Mouse (Mus musculus): ENCODE measurements at regions not wholly inside any gene's neighbourhood (a gene's known extent, or its start where the extent isn't known, plus 50 kb on each side); places are given as distances from the start of the nearest gene placed in this dataset.

DNA sequence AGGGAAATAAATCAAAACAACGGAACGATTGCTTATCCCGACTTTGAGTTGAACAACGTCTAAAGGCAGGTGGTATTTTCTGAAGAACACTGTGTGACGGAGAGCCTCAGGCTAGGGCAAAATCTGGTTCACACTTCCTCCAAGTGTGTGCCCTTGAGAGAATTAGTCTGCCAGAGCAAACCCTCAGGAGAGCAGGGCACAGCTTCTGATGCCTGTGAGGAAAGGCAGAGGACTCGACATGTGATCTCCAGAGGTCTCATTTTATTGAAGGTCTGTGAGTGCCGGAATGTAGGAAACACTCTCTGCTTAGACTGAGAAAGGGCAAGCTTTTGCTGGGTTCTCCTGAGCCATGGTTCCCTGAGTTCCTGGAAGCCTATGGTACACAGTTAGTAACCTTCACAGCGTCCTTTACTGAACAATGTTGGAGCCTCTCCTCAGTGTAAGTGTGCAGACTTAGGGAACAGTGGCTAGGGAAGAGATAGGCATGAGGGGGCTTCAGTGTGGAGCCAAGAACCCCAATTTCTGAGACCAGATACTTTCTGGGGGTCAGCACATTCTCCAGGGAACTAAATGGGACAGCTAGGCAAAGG, 77.1 kb downstream of the Cd24a start:
- Histone ChIP-seq H3K27ac (ENCODE audit: insufficient read depth, low read depth, low read length) (no peak overlapping the region), H3K4me1 (ENCODE audit: control insufficient read depth, insufficient read depth, low read length) (peaks cover 3% of the 10 kb centered on the region; the same call in 1 of the 2 replicates), H3K4me3 (ENCODE audit: insufficient read depth, low read depth, low read length) (no peak overlapping the region)
- TF ChIP-seq CTCF (IDR thresholded peaks at IDR 0.05; ENCODE audit: insufficient read depth, low read depth, low read length) = no peak
- TF ChIP-seq POLR2A (IDR thresholded peaks at IDR 0.05; ENCODE audit: insufficient read depth, low read depth, low read length) = no peak
- WGBS = 76% methylated on average over 8 of the region's 8 CpGs

DNA sequence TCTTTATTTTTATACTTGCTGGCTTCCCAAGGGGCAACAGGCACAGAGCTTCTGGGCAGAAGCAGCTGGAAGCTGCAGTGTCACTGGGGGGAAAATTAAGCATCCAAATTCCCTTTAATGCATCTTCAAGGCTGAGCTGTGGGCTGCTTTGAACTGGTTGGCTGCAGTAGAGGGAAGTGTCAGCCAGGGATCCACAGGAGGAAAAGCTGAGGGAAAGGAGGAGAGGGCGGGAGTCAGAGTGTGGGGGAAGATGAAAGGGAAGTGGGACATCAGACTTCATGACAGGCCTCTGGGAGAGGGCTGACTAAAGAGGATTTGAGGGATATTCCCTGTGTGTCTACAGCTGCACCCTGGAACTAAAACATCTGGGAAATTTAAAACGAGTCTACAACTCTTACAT, 77.6 kb downstream of the Cd24a start:
- Histone ChIP-seq H3K27ac (ENCODE audit: insufficient read depth, low read depth, low read length) (no peak overlapping the region), H3K4me1 (ENCODE audit: control insufficient read depth, insufficient read depth, low read length) (peaks cover 3% of the 10 kb centered on the region; the same call in 1 of the 2 replicates), H3K4me3 (ENCODE audit: insufficient read depth, low read depth, low read length) (no peak overlapping the region)
- 59% methylated on average over 2 of the region's 2 CpGs for WGBS
- TF ChIP-seq CTCF (IDR thresholded peaks at IDR 0.05; ENCODE audit: insufficient read depth, low read depth, low read length) (no peak), POLR2A (IDR thresholded peaks at IDR 0.05; ENCODE audit: insufficient read depth, low read depth, low read length) (no peak)

DNA sequence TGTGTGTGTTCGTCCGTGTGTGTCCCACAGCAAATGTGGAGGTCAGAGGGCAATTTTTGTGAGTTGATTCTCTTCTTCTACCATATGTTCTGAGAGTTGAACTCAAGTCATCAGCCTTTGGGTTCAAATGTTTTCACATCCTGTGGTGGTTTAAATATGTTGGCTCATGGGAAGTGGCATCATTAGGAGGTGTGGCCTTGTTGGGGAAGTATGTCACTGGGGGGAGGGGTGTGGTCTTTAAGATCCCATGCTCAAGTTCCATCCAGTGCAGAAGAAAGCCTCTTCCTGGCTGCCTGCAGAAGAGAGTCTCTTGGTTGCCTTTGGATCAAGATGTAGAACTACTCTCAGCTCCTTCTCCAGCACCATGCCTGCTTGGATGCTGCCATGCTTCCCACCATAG, 78.1 kb downstream of the Cd24a start:
- 73% methylated on average over 2 of the region's 2 CpGs for WGBS
- Histone ChIP-seq H3K4me1 (ENCODE audit: control insufficient read depth, insufficient read depth, low read length) (peaks cover 3% of the 10 kb centered on the region; the same call in 1 of the 2 replicates), H3K4me3 (ENCODE audit: insufficient read depth, low read depth, low read length) (no peak overlapping the region), H3K27ac (ENCODE audit: insufficient read depth, low read depth, low read length) (no peak overlapping the region)
- TF ChIP-seq CTCF (IDR thresholded peaks at IDR 0.05; ENCODE audit: insufficient read depth, low read depth, low read length) = no peak
- TF ChIP-seq POLR2A (IDR thresholded peaks at IDR 0.05; ENCODE audit: insufficient read depth, low read depth, low read length) = no peak

DNA sequence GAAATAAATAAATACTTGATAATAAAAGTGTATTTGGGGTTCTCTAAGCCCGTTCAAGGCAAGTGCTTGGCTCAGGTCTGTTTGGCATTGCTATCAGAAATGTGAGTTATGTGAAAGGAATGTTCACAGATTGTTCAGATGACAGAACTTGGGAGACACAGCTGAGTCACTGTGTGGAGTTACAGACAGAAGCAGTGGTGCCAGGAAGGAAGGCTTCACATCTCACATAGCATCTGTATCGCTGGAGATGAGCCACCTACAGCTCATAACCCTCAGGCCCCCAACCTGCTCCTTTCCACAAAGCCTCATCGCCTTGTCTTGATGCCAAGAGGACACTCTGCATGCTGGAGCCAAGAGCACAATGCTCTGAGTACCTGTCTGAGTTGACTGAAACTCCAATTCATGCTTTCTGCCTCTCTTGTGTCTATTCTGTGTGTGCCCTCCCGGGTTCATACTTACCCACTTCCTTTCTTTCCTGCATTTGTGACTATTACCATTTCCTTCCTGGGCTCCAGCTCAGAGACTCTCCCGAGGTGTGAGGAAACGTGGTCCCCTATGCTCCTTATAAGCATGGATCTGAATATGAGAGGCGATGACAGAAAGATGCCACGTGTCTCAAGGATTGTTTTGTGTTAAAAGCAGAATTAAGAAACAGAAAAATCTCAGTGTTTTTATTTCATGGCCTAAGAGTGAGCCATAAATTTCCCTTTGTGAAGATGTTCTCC, 79.6 kb downstream of the Cd24a start:
- H3K4me3 ChIP-seq (ENCODE audit: insufficient read depth, low read depth, low read length) = no peak overlapping the region
- WGBS = 88% methylated on average over 8 of the region's 8 CpGs
- peaks cover 3% of the 10 kb centered on the region; the same call in 1 of the 2 replicates for H3K4me1 ChIP-seq (ENCODE audit: control insufficient read depth, insufficient read depth, low read length)
- TF ChIP-seq POLR2A (IDR thresholded peaks at IDR 0.05; ENCODE audit: insufficient read depth, low read depth, low read length) (no peak), CTCF (IDR thresholded peaks at IDR 0.05; ENCODE audit: insufficient read depth, low read depth, low read length) (no peak)
- no peak overlapping the region for H3K27ac ChIP-seq (ENCODE audit: insufficient read depth, low read depth, low read length)

DNA sequence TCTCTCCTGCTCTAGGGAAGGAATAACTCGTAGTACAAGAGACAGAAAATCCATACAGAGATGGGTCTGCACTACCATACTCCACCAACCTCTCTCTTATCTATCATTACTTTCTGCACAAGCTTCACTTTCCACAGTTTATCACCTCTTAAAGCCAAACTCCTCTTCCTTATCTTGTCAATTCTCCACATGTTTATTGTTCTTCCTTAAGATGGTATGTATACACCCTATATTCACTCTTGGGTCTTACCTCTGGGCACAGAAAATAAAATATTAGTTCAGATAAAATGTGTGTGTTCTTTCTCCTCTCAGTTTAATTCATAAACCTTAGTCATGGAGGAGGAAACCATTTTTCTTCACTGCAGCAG, 80.1 kb downstream of the Cd24a start:
- 91% methylated on average over 1 of the region's 1 CpGs for WGBS
- Histone ChIP-seq H3K27ac (ENCODE audit: insufficient read depth, low read depth, low read length) (no peak overlapping the region), H3K4me1 (ENCODE audit: control insufficient read depth, insufficient read depth, low read length) (peaks cover 3% of the 10 kb centered on the region; the same call in 1 of the 2 replicates), H3K4me3 (ENCODE audit: insufficient read depth, low read depth, low read length) (no peak overlapping the region)
- TF ChIP-seq POLR2A (IDR thresholded peaks at IDR 0.05; ENCODE audit: insufficient read depth, low read depth, low read length) (no peak), CTCF (IDR thresholded peaks at IDR 0.05; ENCODE audit: insufficient read depth, low read depth, low read length) (no peak)

DNA sequence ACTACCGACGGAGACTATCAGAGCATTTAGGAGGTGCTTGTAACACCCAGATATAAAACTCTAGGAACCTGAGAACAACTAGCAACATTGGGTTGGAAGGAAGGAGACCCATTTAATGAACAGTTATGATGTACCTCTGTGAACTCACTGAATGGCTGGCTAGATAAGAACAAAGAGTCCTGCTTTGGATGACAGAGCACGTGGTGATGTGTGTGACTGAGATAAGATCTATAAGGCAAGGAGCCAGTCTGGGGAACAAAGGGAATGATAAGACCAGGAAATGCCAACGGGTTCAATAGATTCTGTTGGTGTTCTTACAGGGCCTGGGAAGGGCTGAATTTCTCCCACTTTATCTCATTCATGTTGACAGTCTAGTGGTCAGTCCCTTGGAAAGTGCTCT, 86.8 kb downstream of the Cd24a start:
- Histone ChIP-seq H3K27ac (ENCODE audit: insufficient read depth, low read depth, low read length) (no peak overlapping the region), H3K4me3 (ENCODE audit: insufficient read depth, low read depth, low read length) (no peak overlapping the region), H3K4me1 (ENCODE audit: control insufficient read depth, insufficient read depth, low read length) (0 out of 2 replicates have a peak, but pooled peaks cover 5% of the 10 kb centered on the region)
- 87% methylated on average over 4 of the region's 4 CpGs for WGBS
- TF ChIP-seq CTCF (IDR thresholded peaks at IDR 0.05; ENCODE audit: insufficient read depth, low read depth, low read length) (no peak), POLR2A (IDR thresholded peaks at IDR 0.05; ENCODE audit: insufficient read depth, low read depth, low read length) (no peak)

DNA sequence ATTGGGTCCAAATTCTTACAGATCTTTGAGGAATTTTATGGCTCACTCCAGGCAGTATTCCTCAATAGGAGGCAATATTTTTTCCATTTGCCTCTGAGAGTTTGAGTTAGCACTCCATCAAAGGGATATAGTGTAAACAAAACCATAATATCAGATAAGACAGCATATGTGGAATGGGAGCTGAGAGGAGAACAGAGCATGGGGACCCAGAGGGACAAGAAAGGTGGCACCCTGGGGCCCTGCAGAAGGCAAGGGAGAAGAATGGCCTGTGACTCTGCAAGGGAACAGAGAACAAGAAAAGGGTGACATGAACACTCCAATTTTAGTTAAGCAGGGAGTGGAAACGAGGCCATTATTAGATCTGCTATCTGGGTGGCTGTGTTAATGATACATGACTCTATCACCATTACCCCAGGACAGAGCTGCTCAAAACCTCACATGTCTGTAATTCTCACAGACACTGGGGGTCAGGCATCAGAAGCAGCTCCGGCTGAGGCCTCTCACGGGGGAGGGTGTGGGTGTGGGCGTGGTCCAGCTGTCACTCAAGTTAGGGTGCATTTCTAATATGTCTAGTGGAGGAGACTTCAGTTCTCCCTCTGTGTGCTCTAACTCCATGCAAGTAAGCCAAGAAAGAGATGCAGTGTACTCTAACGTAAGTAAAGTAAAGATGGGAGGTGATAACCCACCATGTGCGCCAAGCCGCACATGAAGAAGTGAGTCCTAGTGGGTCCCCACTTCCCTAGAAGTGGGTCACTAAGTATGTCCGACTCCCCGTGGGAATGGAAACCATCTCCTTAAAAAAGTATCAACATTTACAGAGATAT, 88.4 kb downstream of the Cd24a start:
- WGBS = 68% methylated on average over 9 of the region's 9 CpGs

DNA sequence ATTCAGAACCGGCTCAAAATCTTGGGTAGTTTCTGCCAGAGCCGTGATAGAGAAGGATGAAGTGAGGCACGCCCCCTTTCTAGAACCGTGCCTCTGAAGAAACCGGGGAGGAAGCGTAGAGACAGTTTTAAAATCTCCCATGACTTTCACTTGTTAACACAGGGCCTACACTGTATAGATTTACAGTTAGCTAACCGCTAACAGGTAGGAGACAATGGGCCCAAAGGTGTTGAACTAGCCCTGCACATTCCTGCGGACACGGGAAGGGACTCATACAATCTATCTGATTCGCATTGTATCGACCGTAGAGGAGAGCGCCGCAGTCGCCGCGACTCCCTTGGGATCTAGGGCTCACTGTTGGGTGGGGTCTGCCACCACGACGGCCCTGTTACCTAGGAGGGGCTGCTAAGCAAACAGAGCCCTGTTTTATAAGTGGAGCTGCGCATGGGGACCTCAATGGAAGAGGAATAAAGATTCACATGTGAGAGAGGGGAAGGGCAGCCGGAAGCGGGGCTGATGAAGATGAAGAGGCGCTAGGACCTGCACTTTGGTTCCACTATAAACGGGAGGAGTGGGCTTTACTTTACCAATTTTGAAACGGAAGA, 89.1 kb downstream of the Cd24a start:
- H3K4me3 ChIP-seq (ENCODE audit: insufficient read depth, low read depth, low read length) = no peak overlapping the region
- WGBS = 67% methylated on average over 25 of the region's 25 CpGs
- no peak overlapping the region for H3K27ac ChIP-seq (ENCODE audit: insufficient read depth, low read depth, low read length)
- 0 out of 2 replicates have a peak, but pooled peaks cover 5% of the 10 kb centered on the region for H3K4me1 ChIP-seq (ENCODE audit: control insufficient read depth, insufficient read depth, low read length)
- no peak for TF ChIP-seq POLR2A (IDR thresholded peaks at IDR 0.05; ENCODE audit: insufficient read depth, low read depth, low read length)
- TF ChIP-seq CTCF (IDR thresholded peaks at IDR 0.05; ENCODE audit: insufficient read depth, low read depth, low read length) = no peak

More for the DNA sequence above, 88.4 kb downstream of the Cd24a start:
- TF ChIP-seq CTCF (IDR thresholded peaks at IDR 0.05; ENCODE audit: insufficient read depth, low read depth, low read length) (no peak), POLR2A (IDR thresholded peaks at IDR 0.05; ENCODE audit: insufficient read depth, low read depth, low read length) (no peak)
- no peak overlapping the region for H3K27ac ChIP-seq (ENCODE audit: insufficient read depth, low read depth, low read length)
- 0 out of 2 replicates have a peak, but pooled peaks cover 5% of the 10 kb centered on the region for H3K4me1 ChIP-seq (ENCODE audit: control insufficient read depth, insufficient read depth, low read length)
- H3K4me3 ChIP-seq (ENCODE audit: insufficient read depth, low read depth, low read length) = no peak overlapping the region
